Mouse (Mus musculus) CH12.LX (cell line): ENCODE measurements around the gene Pnma3.

Experiments used
- CHD1 ChIP-seq: IDR thresholded peaks from 2 replicates; pipeline ENCODE4 v1.6.1; 2012; ENCODE audit warnings: low read depth, low read length, improper control_type of control experiment, inconsistent platforms
- E2F4 ChIP-seq: IDR thresholded peaks from 2 replicates; pipeline ENCODE4 v1.6.1; 2011; ENCODE audit warnings: low read depth, low read length, improper control_type of control experiment; ENCODE audit not compliant: insufficient replicate concordance
- RCOR1 ChIP-seq: conservative IDR thresholded peaks from 2 replicates; pipeline ENCODE4 v1.6.1; 2012; ENCODE audit warnings: low read depth, mild to moderate bottlenecking, inconsistent platforms, low read length, improper control_type of control experiment

- TF ChIP-seq CHD1 (no peak), RCOR1 (no peak), E2F4 (no peak)
Observed at GRCm38 (mm10) chrX:73039666-73040065, 24.9 kb upstream of the Pnma3 start.
